Mouse (Mus musculus): ENCODE results near the gene Tmem253.

GRCm38 (mm10) chr14:52039332-52039731 is 23.9 kb downstream of the Tmem253 start:
- TF ChIP-seq CTCF (conservative IDR thresholded peaks at IDR 0.05; ENCODE audit: low read length) (no peak), NANOG (IDR thresholded peaks at IDR 0.05; ENCODE audit: borderline replicate concordance, low read length) (no peak)
